Mouse (Mus musculus): ENCODE measurements around the gene Mecom. TPM values are rescaled to one million over a fixed set of nuclear protein-coding genes. Genes with fewer than 3 reads are reported as not detected.

Gene Mecom
- polyA plus RNA-seq, 1 experiment from 2014 or later = 13.7 TPM

- Histone ChIP-seq H3K4me1 (replicated peaks; ENCODE audit: control insufficient read depth, insufficient read depth, low read length) (no peaks in the 10 kb centered on the region), H3K27me3 (ENCODE audit: control insufficient read depth, insufficient read depth, low read length) (no peaks in the 10 kb centered on the region), H3K4me3 (replicated peaks; ENCODE audit: low read length) (no peak overlapping the region), H3K9ac (no peak overlapping the region), H3K36me3 (replicated peaks; ENCODE audit: control insufficient read depth, insufficient read depth) (no peaks in the 10 kb centered on the region), H3K4me2 (replicated peaks) (no peak overlapping the region), H3K27ac (no peak overlapping the region), H3K9me3 (ENCODE audit: control insufficient read depth, low read length) (no peaks in the 10 kb centered on the region)
- 85% methylated on average over 6 of the region's 6 CpGs for WGBS
- DNase-seq (ENCODE audit: low spot score) (no peak), ATAC-seq (ENCODE audit: low FRiP score) (no peak)
Observed at GRCm38 (mm10) chr3:30138588-30138987, 409.2 kb downstream of the Mecom start.

DNA sequence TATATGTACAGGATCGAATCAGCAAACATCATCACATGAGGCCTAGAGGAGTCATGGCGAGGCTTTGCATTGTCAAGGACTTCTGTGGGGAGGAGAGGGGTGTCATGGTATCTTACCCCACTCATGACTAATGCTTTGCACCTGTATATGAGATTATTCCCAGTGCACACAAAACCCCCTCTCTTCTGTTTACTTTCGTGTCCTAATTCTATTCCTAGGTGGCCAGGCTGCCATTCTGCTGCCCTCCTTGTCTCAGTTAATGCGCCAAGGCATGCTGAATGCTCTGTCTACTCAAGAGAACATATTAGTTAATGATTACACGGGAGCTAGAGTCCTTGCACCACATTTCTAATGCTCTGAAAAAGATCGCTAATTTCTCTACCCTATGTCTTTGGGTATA, 412.0 kb downstream of the Mecom start:
- no peak for DNase-seq (ENCODE audit: low spot score)
- H3K9me3 ChIP-seq (ENCODE audit: control insufficient read depth, low read length) = no peaks in the 10 kb centered on the region
- no peak for ATAC-seq (ENCODE audit: low FRiP score)
- no peaks in the 10 kb centered on the region for H3K4me1 ChIP-seq (replicated peaks; ENCODE audit: control insufficient read depth, insufficient read depth, low read length)
- WGBS = 79% methylated on average over 6 of the region's 6 CpGs
- H3K4me3 ChIP-seq (replicated peaks; ENCODE audit: low read length) = no peak overlapping the region
- H3K27ac ChIP-seq = no peak overlapping the region
- no peaks in the 10 kb centered on the region for H3K27me3 ChIP-seq (ENCODE audit: control insufficient read depth, insufficient read depth, low read length)
- no peak overlapping the region for H3K9ac ChIP-seq
- H3K36me3 ChIP-seq (replicated peaks; ENCODE audit: control insufficient read depth, insufficient read depth) = no peaks in the 10 kb centered on the region
- no peak overlapping the region for H3K4me2 ChIP-seq (replicated peaks)

DNA sequence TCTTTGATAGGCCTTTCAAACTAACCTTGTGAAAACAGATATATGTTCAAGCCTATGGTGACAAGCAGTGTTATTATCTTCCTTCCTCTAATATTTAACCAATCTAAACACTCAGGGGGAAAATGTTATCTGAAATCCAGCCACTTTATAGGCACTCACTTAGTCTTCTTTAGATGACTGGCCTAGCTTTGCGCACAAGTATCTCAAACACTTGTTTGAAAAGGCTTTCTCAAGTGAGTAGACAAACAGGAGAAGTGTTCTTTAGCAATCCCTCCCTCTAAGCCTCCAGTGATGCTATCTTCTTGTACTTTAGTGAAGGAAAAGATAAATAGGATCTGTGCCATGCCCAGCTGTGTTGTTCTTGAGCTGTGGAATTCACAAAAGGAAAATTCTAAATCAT, 412.7 kb downstream of the Mecom start:
- Histone ChIP-seq H3K36me3 (replicated peaks; ENCODE audit: control insufficient read depth, insufficient read depth) (no peaks in the 10 kb centered on the region), H3K9ac (no peak overlapping the region), H3K27ac (no peak overlapping the region), H3K4me1 (replicated peaks; ENCODE audit: control insufficient read depth, insufficient read depth, low read length) (no peaks in the 10 kb centered on the region), H3K4me3 (replicated peaks; ENCODE audit: low read length) (no peak overlapping the region), H3K4me2 (replicated peaks) (no peak overlapping the region), H3K27me3 (ENCODE audit: control insufficient read depth, insufficient read depth, low read length) (no peaks in the 10 kb centered on the region), H3K9me3 (ENCODE audit: control insufficient read depth, low read length) (no peaks in the 10 kb centered on the region)
- ATAC-seq (ENCODE audit: low FRiP score) = no peak
- 98% methylated on average over 1 of the region's 1 CpGs for WGBS
- no peak for DNase-seq (ENCODE audit: low spot score)

DNA sequence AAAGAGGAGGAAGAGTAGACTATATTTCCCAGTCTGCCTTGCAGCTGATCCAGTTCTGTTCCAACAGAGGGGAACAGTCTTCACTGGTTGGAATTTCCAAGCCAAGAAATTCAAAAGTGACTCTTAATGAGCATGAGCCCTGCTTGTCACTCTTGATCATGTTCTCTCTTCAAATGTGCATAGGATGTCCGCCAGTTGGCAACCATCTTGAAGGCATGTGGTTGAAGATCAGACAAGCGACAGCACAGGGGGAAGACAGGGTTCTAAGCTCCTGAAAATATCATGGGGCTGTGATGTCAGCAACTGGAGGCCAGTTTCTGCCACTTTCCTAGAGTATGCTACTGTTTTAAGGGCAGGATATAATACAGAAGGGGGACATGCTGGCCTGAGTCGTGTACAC, 414.8 kb downstream of the Mecom start:
- ATAC-seq (ENCODE audit: low FRiP score) (no peak), DNase-seq (ENCODE audit: low spot score) (no peak)
- no peaks in the 10 kb centered on the region for H3K27me3 ChIP-seq (ENCODE audit: control insufficient read depth, insufficient read depth, low read length)
- H3K9ac ChIP-seq = no peak overlapping the region
- no peak overlapping the region for H3K27ac ChIP-seq
- H3K4me3 ChIP-seq (replicated peaks; ENCODE audit: low read length) = no peak overlapping the region
- no peaks in the 10 kb centered on the region for H3K9me3 ChIP-seq (ENCODE audit: control insufficient read depth, low read length)
- no peaks in the 10 kb centered on the region for H3K4me1 ChIP-seq (replicated peaks; ENCODE audit: control insufficient read depth, insufficient read depth, low read length)
- no peak overlapping the region for H3K4me2 ChIP-seq (replicated peaks)
- no peaks in the 10 kb centered on the region for H3K36me3 ChIP-seq (replicated peaks; ENCODE audit: control insufficient read depth, insufficient read depth)
- whole genome bisulfite sequencing = 78% methylated on average over 3 of the region's 3 CpGs

GRCm38 (mm10) chr3:30132370-30132769, 415.4 kb downstream of the Mecom start:
- Histone ChIP-seq H3K4me1 (replicated peaks; ENCODE audit: control insufficient read depth, insufficient read depth, low read length) (no peaks in the 10 kb centered on the region), H3K4me3 (replicated peaks; ENCODE audit: low read length) (no peak overlapping the region), H3K36me3 (replicated peaks; ENCODE audit: control insufficient read depth, insufficient read depth) (no peaks in the 10 kb centered on the region), H3K27ac (no peak overlapping the region), H3K9ac (no peak overlapping the region), H3K4me2 (replicated peaks) (no peak overlapping the region), H3K27me3 (ENCODE audit: control insufficient read depth, insufficient read depth, low read length) (no peaks in the 10 kb centered on the region), H3K9me3 (ENCODE audit: control insufficient read depth, low read length) (no peaks in the 10 kb centered on the region)
- DNase-seq (ENCODE audit: low spot score) = no peak
- no peak for ATAC-seq (ENCODE audit: low FRiP score)
- WGBS = 83% methylated on average over 2 of the region's 2 CpGs

DNA sequence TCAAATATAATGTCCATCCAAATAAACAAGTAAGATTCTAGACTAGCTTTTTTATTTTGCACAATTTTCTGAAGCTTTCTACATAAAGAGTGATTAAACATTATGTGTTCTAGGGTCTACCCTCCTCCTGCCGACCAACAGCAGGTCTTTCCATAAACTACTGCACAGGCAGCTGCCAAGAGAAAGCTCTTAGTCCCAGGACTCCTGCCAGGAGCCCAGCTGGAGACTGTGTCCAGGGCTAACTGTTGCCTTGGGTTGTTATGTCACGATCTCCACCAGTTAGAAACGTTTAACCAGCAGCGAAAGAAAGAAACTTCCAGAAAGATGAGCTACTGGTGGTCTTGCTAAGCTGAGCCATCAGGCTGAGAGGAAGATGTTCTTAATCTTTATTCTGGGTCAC, 417.3 kb downstream of the Mecom start:
- Histone ChIP-seq H3K9me3 (ENCODE audit: control insufficient read depth, low read length) (no peaks in the 10 kb centered on the region), H3K27ac (no peak overlapping the region), H3K36me3 (replicated peaks; ENCODE audit: control insufficient read depth, insufficient read depth) (no peaks in the 10 kb centered on the region), H3K9ac (no peak overlapping the region), H3K4me2 (replicated peaks) (no peak overlapping the region), H3K4me3 (replicated peaks; ENCODE audit: low read length) (no peak overlapping the region), H3K27me3 (ENCODE audit: control insufficient read depth, insufficient read depth, low read length) (no peaks in the 10 kb centered on the region), H3K4me1 (replicated peaks; ENCODE audit: control insufficient read depth, insufficient read depth, low read length) (no peaks in the 10 kb centered on the region)
- DNase-seq (ENCODE audit: low spot score) (no peak), ATAC-seq (ENCODE audit: low FRiP score) (no peak)
- 61% methylated on average over 4 of the region's 4 CpGs for WGBS

GRCm38 (mm10) chr3:30122618-30123017, 425.2 kb downstream of the Mecom start:
- ATAC-seq (ENCODE audit: low FRiP score) (no peak), DNase-seq (ENCODE audit: low spot score) (no peak)
- Histone ChIP-seq H3K9me3 (ENCODE audit: control insufficient read depth, low read length) (no peaks in the 10 kb centered on the region), H3K27me3 (ENCODE audit: control insufficient read depth, insufficient read depth, low read length) (no peaks in the 10 kb centered on the region), H3K36me3 (replicated peaks; ENCODE audit: control insufficient read depth, insufficient read depth) (no peaks in the 10 kb centered on the region), H3K4me1 (replicated peaks; ENCODE audit: control insufficient read depth, insufficient read depth, low read length) (no peaks in the 10 kb centered on the region), H3K9ac (no peak overlapping the region), H3K27ac (no peak overlapping the region), H3K4me3 (replicated peaks; ENCODE audit: low read length) (no peak overlapping the region), H3K4me2 (replicated peaks) (no peak overlapping the region)
- 93% methylated on average over 3 of the region's 3 CpGs for WGBS

DNA sequence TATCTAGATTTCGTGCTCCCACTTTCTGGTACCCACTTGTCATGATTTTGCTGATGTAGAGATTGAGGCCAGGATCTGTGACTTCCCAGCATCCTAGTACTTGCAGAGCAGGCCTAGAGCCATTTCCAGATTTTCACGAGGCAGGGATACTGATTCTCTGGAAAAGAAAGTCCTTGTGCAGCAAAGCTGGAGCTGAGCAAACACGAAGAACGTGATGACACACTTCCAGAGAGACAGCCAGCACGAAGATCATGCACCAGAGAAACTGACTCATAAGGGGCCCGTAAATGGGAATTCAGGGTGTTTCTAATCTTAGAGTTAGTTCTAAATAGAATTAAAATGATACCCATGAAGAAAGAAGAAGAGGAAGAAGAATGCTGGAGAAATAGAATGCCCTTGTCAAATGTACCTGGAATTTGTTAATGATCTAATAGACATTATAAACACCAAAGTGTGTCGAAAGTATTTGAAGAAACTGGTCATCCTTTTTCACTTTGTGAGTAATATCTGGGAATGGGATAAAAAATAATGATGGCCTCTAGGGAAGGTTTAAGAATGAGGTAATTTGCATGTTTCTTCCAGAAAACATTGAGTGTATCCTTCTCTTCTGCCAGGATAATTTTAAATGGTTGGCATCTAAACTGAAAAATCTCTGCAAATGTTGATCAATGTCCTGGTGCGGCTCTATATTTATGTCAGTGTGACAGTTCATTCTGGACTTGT, 426.9 kb downstream of the Mecom start:
- ATAC-seq (ENCODE audit: low FRiP score) = no peak
- DNase-seq (ENCODE audit: low spot score) = no peak
- Histone ChIP-seq H3K4me2 (replicated peaks) (no peak overlapping the region), H3K27me3 (ENCODE audit: control insufficient read depth, insufficient read depth, low read length) (no peaks in the 10 kb centered on the region), H3K9ac (no peak overlapping the region), H3K4me3 (replicated peaks; ENCODE audit: low read length) (no peak overlapping the region), H3K4me1 (replicated peaks; ENCODE audit: control insufficient read depth, insufficient read depth, low read length) (no peaks in the 10 kb centered on the region), H3K9me3 (ENCODE audit: control insufficient read depth, low read length) (no peaks in the 10 kb centered on the region), H3K36me3 (replicated peaks; ENCODE audit: control insufficient read depth, insufficient read depth) (no peaks in the 10 kb centered on the region), H3K27ac (no peak overlapping the region)
- WGBS = 90% methylated on average over 8 of the region's 8 CpGs

DNA sequence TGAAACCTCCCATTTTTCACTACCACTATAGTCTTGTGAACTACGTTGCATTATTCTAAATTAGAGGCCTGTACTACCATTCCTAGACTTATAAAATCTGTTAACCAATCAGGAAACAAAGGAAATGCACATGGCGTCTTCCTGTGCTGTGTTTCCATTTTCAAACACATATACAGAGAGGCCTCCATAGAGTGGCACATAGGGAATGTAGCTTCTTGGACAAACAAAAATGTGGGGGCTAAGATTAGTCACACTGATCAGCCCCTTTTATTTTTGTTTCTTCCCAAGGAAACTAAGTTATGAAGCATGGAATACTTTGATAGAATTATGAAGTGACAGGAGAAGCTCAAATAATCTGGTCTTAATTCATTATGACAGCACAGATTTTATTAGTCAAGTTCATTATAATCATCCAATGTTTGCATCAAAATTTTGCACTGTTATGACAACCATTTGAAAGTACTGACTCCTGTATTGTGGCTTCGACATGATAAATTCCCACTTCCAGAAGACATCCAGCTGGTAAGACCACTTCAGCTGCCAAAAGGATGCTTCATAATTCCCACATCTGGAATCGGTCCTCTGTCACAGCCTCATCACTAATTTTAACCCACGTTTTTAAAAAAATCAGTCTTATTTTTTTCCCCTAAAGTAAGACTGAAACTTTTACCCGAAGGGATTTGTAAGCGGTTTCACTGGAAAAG, 429.1 kb downstream of the Mecom start:
- Histone ChIP-seq H3K36me3 (replicated peaks; ENCODE audit: control insufficient read depth, insufficient read depth) (no peaks in the 10 kb centered on the region), H3K27ac (no peak overlapping the region), H3K4me1 (replicated peaks; ENCODE audit: control insufficient read depth, insufficient read depth, low read length) (no peaks in the 10 kb centered on the region), H3K9me3 (ENCODE audit: control insufficient read depth, low read length) (no peaks in the 10 kb centered on the region), H3K9ac (no peak overlapping the region), H3K27me3 (ENCODE audit: control insufficient read depth, insufficient read depth, low read length) (no peaks in the 10 kb centered on the region), H3K4me3 (replicated peaks; ENCODE audit: low read length) (no peak overlapping the region), H3K4me2 (replicated peaks) (no peak overlapping the region)
- 87% methylated on average over 7 of the region's 7 CpGs for WGBS
- DNase-seq (ENCODE audit: low spot score) (no peak), ATAC-seq (ENCODE audit: low FRiP score) (no peak)

Data from hindbrain, embryonic 14.5 days (tissue).